Mouse (Mus musculus) hematopoietic stem cell, adult 5-6 weeks (primary cell): ENCODE results near the gene Wapl. TPM values are rescaled to one million over a fixed set of nuclear protein-coding genes. Genes with fewer than 3 reads are reported as not detected.

Experiments used
- ATAC-seq, 2 experiments: fragments of 125-278 bp in 1 of 2; replicated peaks in 1 of 2; 2 replicates each; pipeline ENCODE4 v1.8.0; 2016 to 2017; ENCODE audit warnings: inconsistent platforms in 2 of 2, mild to moderate bottlenecking in 2 of 2, moderate number of reproducible peaks in 2 of 2, low read depth in 1 of 2, moderate TSS enrichment in 1 of 2; ENCODE audit not compliant: low FRiP score in 2 of 2, poor library complexity in 2 of 2, severe bottlenecking in 2 of 2, insufficient read depth in 1 of 2, low TSS enrichment in 1 of 2
- total RNA-seq: library from RNA; stranded (forward); fragments of 172-1452, 232-1000 nt; gene quantifications from 2 replicates; pipeline ENCODE4 v1.2.3, GENCODE M21; 2017

Wapl gene
- total RNA-seq, 1 experiment from 2014 or later: 135 TPM

DNA sequence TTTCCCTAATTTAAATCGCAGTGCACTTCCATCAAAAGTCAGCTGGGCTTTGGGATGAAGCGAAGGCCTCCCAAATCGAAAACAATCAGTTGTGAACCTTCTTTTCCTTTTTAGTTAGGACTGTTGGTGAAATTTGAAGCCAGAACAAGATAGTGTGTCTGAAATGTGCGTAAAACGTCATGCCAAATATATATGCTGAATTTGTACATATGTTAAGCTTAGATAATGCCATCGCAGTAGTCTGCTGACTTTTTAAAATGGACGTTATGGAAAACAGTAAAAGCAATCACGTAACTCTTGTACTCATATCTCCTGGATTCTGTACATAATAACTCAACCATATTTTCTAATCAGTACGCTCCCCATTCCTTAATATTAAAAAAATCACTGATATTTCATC lies 1.2 kb downstream of the Wapl start:
- no peak for ATAC-seq

DNA sequence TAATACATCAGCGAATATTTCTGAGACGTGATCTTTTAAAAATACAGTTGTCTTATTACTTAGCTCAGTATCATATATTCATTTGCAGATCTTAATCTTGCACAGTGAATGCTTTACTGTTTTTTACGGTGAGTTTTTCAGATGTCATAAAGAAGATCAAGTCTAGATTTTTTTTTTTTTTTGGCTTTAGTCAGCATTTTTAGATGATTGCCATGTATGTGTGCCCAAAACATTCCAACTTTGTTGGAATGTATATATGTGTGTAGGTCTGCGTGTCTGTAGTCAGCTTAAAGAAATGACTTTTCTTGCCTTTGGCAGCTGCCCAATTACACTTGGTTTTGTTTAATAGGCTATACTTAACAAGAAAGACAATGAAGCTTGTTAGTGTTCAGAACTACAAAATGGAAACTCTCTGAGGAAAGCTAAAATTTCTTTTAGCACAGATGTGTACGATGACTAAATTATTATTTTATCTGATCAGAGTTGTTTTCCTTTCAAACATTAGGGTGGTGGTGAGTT lies 1.7 kb downstream of the Wapl start:
- no peak for ATAC-seq

DNA sequence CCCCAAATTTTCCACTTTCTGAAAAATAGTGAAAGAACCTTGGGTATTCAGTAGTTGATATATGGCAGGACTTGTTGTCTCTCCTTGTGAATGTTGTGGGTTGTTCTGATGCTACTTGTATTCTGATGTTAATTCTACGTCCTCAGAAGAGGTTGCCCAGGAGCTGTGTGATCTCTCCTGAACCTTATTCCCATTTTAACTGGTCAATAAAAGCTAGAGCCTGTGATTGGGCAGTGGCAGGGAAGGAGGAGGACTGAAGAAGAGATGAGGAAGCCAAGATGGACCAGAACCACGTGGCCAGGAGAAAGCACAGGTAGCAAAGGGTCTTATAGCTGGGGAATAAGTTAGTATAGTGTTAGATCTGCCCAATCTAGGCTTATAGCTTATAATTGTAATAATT lies 7.1 kb downstream of the Wapl start:
- no peak for ATAC-seq

DNA sequence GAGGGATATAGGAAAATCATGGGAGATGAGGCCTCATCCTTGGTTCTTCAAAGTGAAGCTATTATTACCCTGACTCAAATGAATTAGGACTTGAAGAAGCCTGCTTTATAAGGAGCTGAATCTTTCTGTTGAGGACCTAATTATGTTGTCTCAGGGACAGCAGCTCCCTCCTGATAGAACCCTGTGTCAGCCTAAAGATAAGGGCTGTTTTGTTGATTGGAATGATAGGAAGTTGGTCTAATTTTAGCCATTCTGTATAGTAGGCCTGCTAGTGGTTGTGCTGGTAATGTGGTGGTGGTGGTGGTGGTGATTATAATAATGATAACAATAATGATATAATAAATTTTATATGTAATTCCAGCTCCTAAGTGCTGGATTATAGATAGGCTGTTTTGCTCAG lies 11.3 kb downstream of the Wapl start:
- no peak for ATAC-seq

DNA sequence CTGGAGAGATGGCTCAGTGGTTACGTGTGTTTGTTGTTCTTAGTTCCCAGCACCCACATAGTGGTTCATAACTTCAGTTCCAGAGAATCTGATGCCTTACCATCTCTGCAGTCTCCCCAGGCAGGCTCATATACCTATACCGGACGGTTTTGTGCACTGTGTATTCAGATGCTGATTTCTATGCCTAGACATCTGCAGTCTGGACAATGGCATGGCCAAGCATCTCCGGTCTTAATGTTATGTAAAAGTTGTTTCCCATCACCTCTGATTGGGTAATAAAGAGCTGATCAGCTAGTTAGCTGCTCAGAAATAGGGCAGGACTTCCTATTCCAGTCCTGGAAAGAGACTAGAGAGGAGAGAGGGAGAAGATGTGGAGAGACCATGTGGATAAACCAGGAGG lies 20.2 kb downstream of the Wapl start:
- no peak for ATAC-seq

DNA sequence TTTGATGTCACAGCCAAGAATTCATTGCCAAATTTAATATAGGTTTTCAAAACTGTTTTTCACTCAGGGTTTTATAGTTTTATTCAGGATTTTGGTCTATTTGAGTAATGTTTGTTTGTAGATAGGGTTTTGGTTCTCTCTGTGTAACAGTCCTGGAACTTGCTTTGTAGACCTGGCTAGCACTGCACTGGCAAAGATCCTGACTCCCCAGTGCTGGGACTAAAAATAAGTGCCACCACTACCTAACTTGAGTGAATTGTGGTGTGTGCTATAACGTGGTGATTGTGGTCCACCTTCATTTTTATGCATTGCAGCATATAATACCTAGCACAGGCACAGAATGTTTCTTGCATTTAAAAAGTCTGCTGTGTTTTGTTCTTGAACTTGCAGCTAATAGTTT lies 23.6 kb downstream of the Wapl start:
- no peak for ATAC-seq

DNA sequence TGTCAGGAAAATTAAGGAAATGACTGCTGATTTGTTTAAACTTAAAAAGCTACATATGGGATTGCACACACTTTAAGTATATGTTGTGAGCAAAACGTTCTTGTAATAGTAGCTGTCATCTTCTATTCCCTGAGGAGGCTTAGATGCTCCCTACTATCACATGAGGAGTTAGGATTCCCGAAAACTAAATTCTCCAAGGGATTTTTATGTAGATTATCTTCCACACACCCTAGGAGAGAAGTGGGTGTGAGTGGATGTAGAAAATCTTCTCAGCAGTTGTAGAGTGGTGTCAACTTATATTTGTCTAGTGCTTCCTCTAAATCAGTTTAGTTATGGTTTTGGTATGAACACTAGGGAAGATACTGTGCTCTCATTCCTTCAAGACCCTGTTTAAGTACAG lies 36.5 kb downstream of the Wapl start:
- no peak for ATAC-seq

DNA sequence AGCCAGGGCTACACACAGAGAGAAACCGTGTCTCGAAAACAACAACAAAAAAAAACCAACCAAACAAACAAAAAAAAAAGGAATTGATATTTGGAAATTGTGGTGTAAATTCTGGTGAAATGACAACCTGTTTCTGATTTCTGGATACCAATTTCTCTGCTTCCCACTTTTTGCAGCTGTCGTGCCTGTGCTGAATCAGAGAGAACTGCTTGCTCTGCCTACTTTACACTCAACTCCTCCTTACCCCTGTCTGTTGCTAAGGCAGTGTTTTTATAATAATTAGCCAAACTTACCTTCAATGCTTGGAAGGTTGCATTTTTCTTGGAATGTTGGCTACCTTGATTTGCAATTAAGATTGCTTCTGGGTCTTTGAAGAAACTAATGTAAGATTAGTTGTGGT lies 38.3 kb downstream of the Wapl start:
- ATAC-seq: no peak

DNA sequence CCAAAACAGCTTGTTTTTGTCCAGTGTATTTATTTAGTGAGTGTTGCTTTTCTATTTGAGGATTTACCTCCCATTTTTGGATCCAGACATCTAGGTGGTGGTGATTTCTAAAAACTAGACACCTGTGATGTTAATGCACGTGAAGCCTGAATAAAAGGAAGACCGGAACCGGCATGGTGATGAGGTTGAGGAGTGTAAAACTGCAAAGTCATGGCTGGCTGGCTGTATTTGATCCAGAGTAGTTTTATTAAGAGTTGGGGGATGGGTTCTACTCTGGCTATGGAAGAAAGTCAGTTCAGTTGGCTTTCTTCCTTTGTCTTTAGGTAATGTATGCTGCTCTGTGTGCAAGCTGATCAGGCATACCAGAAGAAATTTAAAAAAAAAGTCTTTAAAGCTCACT lies 39.1 kb downstream of the Wapl start:
- ATAC-seq: peak in 1 of 2 experiments; percentile 42; a peak in 2 of 4 replicates

DNA sequence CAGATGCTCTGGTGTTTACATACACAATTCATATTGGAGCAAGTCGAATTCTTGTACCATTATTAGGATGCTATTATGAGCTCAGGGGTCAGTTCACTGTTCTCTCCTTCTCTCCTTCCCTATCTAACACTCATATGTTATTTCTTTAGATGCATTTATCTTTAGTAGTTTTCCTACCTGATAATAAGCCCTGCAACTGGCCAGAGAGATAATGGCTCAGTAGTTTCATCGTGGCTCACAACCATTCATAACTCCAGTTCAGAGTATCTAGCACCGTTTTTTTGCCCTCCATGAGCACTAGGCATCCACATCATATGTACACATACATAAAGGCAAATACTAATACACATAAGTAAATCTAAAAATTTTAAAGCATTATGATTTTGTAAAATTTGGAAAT lies 44.4 kb downstream of the Wapl start:
- no peak for ATAC-seq

DNA sequence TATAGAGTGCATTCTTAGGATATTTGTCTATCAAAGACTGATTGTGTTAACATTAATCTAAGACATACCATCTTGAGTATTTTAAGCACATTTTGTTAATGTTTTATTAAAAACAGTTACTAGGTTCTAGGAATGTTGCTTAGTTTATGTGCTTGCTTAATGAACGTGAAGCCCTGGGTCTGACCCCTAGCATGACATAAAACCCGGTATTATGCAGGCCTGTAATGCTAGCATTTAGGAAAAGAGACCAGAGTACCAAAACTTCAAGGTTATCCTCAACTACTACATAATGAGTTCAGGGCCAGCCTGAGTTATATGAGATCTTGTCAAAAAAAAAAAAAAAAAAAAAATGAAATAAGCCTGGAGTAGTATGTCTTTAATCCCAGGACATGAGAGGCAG lies 54.0 kb downstream of the Wapl start:
- no peak for ATAC-seq

DNA sequence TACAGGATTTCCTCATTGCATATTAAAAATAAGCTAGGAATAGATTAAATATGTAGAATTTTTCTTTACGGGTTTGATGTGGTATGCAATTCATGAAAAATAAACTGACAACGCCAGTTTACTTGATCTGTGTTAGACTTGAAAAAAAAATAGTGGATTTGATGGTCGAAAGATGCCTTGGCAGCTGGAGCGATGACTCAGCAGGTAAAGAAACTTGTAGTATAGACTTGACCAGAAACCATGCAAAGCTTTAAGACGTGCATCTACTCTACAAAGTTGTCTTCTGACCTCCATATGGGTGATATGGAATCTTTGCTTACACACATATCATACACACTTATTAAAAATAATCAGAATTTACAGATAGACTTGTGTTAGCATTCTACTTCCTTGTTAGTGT lies 61.7 kb downstream of the Wapl start:
- ATAC-seq: no peak

DNA sequence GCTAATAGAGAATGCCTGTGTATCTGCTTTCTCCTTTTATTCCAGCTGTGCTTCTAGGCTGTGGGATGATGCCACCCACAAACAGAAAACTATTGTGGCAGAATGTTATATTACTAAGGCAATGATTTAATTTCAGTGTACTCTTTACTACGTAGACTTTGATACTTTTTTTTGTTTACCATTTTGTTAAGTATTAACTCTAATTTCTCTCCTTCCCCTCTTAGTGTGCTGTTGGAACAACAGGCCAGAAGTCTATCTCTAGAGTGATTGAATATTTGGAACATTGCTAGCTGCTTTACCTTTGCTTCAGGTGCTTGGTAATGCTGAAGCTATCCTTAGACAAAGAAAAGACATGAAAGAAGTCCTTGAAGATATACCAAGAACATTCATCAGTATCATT lies 71.7 kb downstream of the Wapl start:
- no peak for ATAC-seq

DNA sequence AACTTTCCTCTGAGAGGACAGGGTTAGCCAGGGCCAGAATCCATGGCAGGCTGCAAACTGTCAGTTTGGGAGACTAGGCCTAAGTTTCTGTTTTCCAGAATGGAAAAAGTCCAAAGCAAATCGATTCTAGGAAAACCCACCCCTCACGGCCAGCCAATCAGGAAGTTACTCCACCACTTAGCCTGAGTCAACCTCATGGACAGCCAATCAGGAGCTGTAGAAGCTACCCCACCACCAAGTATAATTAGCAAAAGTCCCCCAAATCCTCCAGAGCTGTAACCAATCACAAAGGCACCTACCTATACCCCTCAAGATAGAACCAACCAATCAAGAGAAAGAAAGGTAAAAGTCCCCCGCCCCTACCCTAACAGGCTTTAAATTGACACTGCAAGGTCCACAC lies 82.0 kb downstream of the Wapl start:
- no peak for ATAC-seq

DNA sequence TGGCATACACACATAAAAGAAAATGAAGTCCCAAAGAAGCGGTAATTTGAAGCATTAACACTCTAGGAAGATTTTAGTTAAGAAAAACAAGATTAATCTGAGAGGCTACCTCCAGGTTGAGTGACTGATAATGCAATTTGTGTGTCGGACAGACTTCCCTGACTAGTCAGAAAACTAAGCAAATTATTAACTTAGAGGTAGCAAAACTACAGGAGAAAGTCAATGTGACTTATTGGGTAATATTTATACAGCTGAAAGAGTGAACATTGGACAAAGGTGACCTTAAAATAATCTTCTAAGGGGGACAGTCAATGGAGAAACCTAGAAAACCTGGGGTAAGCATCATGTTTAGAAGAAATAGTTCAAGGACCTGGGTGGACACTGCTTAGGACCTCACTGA lies 86.2 kb downstream of the Wapl start:
- no peak for ATAC-seq

DNA sequence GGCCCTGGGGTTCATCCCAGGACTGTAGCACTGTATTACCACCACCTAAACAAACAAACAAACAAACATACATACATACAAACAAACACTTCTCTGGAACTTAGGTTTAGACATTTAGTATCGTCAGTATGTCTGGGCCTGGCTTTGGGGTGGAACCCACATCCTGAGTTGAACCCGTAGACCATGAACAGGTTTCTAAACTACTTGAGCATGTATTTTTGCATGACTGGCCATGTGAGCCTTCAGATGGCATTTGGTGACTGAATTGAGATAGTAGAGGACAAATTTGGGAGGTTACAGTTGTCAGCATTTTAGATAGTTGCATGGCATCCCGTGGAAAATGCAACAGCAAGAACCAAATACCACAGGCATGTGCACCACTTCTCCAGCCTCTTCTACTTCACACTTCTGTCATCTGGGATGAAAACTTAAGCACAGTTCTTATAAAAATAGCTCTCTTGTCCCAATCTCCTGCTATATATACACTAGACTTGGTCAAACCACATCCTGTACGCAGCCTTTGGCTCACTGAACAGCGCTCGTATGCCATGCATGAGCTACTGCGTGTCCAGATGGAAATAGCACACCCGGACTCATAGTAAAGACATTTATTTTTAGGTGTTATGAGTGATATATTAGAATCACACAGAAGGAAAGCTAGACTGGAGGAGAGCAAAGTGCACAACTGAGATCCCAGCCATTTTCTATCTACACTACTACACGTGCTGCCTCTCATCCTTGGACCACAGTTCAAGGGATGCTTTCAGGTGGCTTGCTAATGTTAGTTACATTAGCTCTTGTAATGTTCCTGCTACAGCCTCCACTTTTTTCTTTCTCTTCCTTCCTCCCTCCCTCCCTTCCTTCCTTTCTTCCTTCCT lies 87.6 kb downstream of the Wapl start:
- ATAC-seq: no peak

DNA sequence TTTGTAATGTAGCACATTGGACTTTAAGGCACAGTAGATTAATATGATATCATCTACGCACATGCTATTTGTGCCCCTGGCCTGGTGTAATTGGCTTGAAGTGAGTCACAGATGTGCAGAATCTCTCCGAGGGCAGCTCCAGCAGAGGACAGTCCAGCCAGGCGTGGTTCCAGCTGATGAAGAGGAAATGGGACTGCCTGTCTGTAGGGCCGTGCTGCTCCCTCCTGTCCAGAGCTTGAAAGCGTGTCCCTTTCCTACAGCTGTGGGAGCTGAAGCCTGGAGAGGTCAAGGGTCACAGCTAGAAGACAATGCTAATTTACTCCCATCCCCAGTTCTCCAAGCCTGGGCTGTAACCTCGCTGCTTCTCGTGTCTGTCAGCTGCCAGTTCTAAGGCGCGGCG lies 89.0 kb downstream of the Wapl start:
- ATAC-seq: no peak

DNA sequence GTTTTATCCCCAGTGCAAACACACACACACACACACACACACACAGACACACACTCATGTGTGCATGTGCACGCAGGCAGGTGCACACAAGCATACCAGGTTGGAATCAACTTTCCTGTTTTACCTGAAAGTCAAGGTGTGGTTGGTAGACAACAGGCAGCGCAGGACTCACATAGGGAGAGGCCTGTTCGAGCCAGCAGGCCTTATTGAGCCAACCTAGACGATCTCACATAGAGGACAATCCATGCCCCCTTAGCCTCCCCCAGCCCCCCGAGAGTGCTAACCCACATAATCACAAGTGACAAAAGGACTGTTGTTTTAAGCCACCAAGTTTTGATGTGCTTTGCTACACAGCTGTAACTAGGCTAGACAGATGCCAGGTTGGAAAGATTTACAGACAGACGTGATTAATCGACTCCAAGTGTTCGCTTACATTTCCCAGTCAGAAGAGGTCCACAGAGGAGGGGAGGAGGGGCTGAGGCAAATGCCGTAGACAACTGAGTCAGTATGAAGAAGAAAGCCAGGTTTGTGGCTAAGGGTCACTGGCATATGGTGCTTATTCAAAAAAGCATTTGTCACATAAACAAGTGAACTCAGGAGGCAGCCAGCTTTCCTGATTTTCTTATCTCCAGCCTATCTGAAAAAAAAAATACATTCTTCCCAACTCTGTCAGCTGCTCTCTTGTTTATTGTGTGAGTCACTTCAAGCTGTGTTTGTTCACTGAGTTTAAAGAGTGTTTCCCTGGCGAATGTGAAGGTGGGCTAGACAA lies 90.2 kb downstream of the Wapl start:
- no peak for ATAC-seq
